Mouse (Mus musculus): ENCODE data around the gene Olfr328.

DNA sequence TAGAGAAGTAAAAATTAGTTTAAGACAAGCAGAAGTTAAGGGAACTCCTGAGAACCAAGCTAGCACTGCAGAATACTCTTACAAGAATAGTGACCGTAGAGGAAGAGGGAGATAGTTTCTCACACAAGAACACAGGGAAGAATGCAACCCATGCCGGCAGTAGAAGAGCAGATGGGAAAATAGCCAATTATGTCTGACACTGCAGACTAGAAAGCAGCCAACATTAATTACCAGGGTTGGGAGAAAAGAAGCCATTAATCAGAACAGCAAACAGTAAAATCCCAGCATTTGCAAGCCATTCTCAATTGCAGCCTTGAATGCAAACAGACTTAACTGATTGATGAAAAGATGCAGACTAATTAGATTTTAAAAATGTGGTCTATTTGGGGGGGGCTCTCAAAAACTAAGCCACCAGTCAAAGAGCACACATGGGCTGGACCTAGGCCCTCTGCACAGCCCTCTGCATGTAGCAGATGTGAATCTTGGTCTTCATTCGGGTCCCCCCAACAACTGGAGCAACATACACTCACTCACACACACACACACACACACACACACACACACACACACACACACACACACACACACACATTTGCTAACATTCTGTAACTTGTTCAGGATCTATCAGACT is 33.3 kb upstream of the Olfr328 start:
- TF ChIP-seq CTCF (IDR thresholded peaks at IDR 0.05; ENCODE audit: borderline replicate concordance, control insufficient read depth, extremely low read depth, insufficient read depth, low read length, poor library complexity) (no peak), POLR2A (IDR thresholded peaks at IDR 0.05; ENCODE audit: control insufficient read depth, extremely low read depth, insufficient read depth, low read length, poor library complexity) (no peak)
